16 mouse cellular contexts compared by ENCODE assay signal in genomic region chr10:31390777-31391395, GRCm38 (mm10). TPM values are rescaled to one million over a fixed set of nuclear protein-coding genes. Genes with fewer than 3 reads are reported as not detected.
DNase-seq lines count a peak whose midpoint lies in the region; ATAC-seq lines count a peak whose summit lies in the region.
"Had no signal": no experiment of that assay in that cellular context is flagged by ENCODE, and none has a peak within 500 bp of the region (broad histone marks: within the 10 kb centered on the region; RNA-seq: fewer than 3 reads in every experiment).

No protein-coding gene starts in this region.

- peak overlapping the region; percentile 64 for H3K27ac ChIP-seq in heart, embryonic 15.5 days
- H3K27ac ChIP-seq: hindbrain, embryonic 15.5 days; limb, embryonic 15.5 days; midbrain, embryonic 10.5 days had no signal

- no peaks in the 10 kb centered on the region for H3K27me3 ChIP-seq in heart, embryonic 15.5 days
- H3K27me3 ChIP-seq: hindbrain, embryonic 15.5 days; limb, embryonic 15.5 days had no signal

- DNase-seq in kidney, adult 11 months = peak; percentile 34
- DNase-seq in kidney, postnatal 4 days = no peak
- peak; percentile 19 to 26 for DNase-seq in adrenal gland, postnatal 36 days
- DNase-seq in kidney, postnatal 36 days = peak; percentile 8 to 32
- no peak for DNase-seq in urinary bladder, adult 18-20 months (ENCODE audit: low spot score in 2 of 2)
- no peak for DNase-seq in lung, adult 18-20 months
- DNase-seq: cerebellum, adult 18-20 months; right cerebral cortex, postnatal 25 days; thymus, postnatal 14 days had no signal

- no peaks in the 10 kb centered on the region for H3K36me3 ChIP-seq in heart, embryonic 15.5 days
- H3K36me3 ChIP-seq: hindbrain, embryonic 15.5 days; limb, embryonic 15.5 days; midbrain, embryonic 10.5 days had no signal

- no peak overlapping the region for H3K9ac ChIP-seq in heart, embryonic 15.5 days
- H3K9ac ChIP-seq: hindbrain, embryonic 15.5 days; limb, embryonic 15.5 days had no signal

- no peak overlapping the region for H3K4me3 ChIP-seq in heart, embryonic 15.5 days
- H3K4me3 ChIP-seq: erythroblast, embryonic 14.5 days; hindbrain, embryonic 15.5 days; limb, embryonic 15.5 days; midbrain, embryonic 10.5 days; myocyte had no signal

- H3K9me3 ChIP-seq in heart, embryonic 15.5 days (replicated peaks) = no peaks in the 10 kb centered on the region
- H3K9me3 ChIP-seq: hindbrain, embryonic 15.5 days; limb, embryonic 15.5 days; midbrain, embryonic 10.5 days had no signal

- no peak overlapping the region; the same call in 1 of the 2 replicates for H3K4me2 ChIP-seq in heart, embryonic 15.5 days
- H3K4me2 ChIP-seq: hindbrain, embryonic 15.5 days; limb, embryonic 15.5 days had no signal

- ATAC-seq in heart, embryonic 15.5 days (replicated peaks; ENCODE audit: insufficient number of reproducible peaks, insufficient read depth, low FRiP score, low read depth) = no peak; the same call in 1 of the 2 replicates
- ATAC-seq: lung, postnatal 0 days had no signal

- H3K4me1 ChIP-seq in heart, embryonic 15.5 days (replicated peaks) = 0 out of 2 replicates have a peak, but pooled peaks cover 5% of the 10 kb centered on the region
- H3K4me1 ChIP-seq: hindbrain, embryonic 15.5 days had no signal

- WGBS in heart, embryonic 15.5 days = 47% methylated on average over 4 of the region's 4 CpGs

RNA-seq across cellular contexts. Expression of gene Tpd52l1, which starts 54.9 kb away (rescaled TPM):
- total RNA-seq in adrenal gland, postnatal 36 days (2021) = 10 to 100 TPM; 32.0 to 49.2 TPM
- 12.2 and 13.8 TPM in 2 replicates for polyA plus RNA-seq in heart, embryonic 15.5 days (2015; fragmentation: Nextera tagmentation; extraction: Ambion mirVana)
- polyA plus RNA-seq: erythroblast, embryonic 14.5 days had no signal

Comparison
In these comparisons a context has a peak if more than half of its experiments do, and no peak if none do; other contexts are left out.
1. DNase-seq: peak in kidney, adult 11 months (single experiment), adrenal gland, postnatal 36 days (2 of 2) and kidney, postnatal 36 days (2 of 2); none in kidney, postnatal 4 days (0 of 2), urinary bladder, adult 18-20 months (0 of 2) and lung, adult 18-20 months (0 of 2).